Mouse (Mus musculus) left cerebral cortex, adult 11 months (tissue): ENCODE data around the gene Pik3r1.

Experiments used
- DNase-seq: peaks from one replicate; pipeline ENCODE4 v3.0.0; 2022; ENCODE audit warnings: low spot score

Pik3r1 gene

DNA sequence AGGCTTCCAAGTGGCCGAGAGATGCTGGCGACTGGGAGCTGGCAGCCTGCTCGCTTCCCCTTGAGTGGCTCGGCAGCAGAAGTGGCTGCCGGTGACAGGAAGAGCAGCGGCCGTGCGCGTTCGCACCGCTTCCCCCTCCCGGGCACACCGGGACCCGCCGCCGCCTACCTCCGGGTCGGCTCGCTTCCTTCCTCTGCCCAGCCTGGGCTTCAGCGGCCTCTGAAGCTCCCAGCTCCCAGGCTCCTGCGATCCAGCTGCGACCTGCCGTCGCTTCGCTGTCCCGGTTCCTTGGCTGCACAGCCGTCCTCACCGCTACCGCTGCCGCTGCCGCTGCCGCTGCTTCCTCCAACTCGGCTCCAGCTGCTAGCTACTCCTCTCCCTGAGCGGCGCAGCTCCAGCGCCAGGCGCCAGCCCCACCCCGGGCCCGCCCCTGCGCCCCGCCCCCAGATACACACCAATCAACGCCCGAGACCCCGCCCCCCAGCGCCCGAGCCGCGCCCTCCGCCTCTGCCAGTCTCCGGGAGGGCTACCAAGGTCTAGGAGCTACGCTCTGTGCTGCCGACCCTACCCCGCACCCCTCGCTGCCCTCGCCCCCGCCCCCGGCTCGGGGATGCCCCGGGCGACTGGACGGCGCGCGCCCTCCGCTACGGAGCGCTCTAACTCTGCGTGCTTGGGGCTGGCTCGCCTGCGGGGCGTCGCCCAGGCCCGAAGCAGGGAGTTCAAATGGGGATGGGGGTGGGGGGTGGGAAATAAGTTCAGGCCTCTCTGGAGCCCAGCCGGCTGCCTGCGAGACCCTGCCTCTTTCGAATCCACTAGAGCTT, at the start of gene Pik3r1:
Pik3r1 (minus strand) TSS at position 409 of the 821 bp plus-strand sequence.
- DNase-seq: peak; percentile 93

DNA sequence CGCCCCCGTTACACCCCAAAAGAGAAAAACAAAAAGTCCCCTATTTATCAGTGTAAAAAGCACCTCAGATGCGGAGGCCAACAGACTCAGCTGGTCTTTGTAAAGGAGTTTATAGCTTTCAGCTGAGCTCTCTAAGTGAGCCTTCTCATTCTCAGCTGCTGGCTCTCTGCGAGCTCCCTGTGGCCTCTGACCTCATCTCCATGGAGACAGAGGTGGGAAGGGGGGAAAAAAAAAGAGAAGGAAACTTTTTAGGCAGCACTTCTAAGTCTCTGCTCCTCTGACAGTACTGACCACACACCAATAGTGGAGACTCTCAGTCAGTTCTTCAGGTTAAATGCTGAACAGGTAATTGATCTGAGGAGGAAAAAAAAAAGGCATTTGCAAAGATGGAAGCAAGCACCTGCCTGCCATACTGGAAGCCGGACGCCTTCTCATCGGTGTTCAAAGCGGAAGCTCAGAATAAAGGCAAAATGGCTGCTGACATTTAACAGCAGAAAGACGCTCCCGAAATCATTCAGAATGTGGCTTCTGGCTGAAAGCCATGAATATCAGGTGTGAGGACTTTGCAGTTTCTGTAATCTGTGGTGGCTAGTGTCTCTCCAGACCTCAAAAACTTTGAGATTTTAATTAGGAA, 45.4 kb upstream of the Pik3r1 start:
- DNase-seq: no peak

DNA sequence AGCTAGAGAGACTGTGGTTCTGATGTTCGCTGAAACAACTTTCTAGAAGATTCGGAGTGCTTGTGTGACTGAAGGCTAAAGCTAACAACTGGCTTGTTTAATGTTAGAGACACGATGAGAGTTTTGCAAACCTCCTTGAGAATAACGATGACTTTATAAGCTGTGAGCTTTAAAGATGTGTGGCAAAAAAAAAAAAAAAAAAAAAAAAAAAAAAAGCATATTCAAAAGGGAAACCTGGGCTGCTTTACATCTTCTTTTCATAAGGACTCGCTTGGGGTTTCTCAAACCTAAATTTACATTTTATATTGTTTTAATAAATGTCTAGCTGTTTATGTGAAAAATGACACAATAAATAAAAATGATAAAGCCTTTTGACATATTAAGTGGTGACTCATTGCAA, 44.3 kb upstream of the Pik3r1 start:
- no peak for DNase-seq

DNA sequence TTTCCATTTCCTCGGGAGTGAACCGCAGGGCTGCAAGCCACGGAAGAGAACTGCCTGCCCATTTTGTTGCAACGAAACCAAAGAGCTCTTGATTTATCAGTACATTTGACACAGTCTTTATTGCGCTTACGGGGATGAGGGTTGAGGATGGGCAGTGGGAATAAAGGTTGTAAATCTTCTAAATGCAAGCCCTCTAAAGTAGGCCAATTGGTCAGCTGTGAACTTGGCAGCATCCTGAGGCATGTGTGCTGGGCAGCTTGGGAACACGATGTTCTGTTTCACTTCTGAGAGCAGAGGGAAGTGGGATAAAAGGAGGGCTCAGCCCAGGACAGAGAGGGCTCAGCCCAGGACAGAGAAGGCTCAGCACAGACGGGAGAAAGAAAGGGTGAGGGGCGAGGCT, 43.9 kb upstream of the Pik3r1 start:
- no peak for DNase-seq

DNA sequence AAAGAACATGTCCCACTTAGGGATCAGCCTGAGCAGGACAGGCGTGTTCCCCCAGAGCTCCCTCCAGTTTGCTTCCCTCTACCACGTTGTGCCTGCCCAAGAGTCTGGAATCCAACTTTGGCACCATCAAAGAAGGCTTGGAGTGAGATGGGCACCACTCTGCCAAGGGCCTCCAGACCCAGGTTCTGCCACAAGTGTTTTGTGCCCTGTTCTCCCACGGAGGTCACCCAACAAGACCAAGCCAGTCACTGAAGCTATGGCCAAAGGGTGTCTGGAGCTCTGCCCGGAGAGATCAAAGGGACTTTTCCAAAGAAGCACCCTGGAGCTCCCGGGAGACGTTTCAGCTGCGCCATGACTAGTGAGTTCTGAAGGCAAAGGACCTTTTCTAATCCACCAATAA, 42.6 kb upstream of the Pik3r1 start:
- peak; percentile 31 for DNase-seq

DNA sequence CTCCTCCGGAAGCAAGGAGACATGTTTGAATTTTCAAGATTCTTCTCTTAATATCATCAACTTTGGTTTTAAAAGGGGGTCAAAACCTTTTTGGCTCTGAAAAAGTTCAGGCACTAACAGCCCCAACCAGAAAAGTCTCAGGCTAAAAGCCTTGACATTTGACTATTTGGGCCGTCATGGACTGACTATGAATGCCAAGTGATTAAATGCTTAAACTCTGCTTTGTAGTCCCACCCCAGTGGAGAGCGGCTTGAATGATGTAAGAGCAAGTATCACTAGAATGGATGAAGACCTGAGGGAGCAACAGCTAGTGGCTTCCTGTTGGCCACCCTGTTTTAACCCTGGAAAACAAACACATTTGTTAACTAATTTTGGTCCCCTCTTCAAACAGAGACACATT, 41.8 kb upstream of the Pik3r1 start:
- DNase-seq: no peak

DNA sequence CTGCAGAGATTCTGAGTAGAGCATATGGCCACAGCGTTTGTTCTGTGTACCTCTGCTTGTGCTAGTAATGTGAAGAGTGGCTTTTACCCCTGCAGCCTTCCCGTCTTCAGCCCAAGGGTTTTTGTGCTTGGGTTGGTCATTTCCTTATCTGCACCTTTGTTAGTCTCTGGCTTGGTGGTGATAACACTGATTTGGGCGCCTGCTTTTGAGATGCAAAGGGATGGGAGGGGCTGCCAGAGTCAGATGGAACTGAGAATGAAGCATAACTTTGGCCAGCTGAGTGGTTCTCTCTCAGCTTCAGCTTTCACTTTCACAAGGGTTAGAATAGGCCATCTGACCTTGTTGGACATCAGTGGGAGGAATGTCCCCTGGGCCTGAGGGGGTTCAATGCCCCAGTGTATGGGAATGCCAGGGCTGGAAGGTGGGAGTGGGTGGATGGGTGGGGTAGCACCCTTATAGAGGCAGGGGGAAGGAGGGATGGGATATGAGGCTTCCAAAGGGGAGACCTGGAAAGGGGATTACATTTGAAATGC, 37.6 kb upstream of the Pik3r1 start:
- DNase-seq: no peak

DNA sequence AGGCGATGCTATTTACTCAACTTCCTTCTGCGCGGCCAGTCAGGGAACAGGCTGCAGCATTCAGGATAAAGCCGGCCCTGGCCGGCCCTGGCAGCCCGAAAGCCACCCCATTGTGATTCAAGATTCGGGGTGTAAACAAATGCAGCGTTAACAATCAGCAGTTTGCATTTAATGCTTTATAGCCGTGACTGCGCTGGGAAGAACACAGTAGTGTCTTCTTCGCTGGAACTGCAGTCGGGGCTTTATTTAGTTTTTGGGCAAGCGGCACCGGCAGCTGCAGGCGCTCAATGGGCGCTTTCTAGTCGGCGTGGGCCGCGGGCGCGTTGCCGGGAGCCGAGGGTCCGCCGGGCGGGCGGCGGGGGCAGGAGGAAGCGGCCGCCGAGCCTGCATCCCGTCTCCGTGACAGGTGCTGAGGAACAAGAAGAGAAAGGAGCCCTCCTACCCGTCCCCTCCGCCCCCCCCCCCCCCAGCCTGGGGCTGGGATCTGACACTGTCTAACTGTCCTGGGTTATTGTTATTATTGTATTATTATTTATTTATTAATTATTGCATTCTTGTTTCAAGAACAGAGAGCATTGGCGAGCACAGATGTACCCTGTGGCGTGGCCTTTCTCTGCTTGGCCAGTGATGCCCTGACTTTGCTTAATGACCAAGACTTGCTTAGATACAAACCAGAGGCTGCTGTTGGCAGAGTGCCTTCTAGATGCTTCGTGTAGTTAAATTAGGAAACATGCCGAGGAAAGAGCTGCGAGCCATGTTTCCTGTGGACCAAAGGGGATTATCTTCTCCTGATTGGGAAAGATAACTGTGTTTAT, 33.6 kb upstream of the Pik3r1 start:
- peak; percentile 58 for DNase-seq

DNA sequence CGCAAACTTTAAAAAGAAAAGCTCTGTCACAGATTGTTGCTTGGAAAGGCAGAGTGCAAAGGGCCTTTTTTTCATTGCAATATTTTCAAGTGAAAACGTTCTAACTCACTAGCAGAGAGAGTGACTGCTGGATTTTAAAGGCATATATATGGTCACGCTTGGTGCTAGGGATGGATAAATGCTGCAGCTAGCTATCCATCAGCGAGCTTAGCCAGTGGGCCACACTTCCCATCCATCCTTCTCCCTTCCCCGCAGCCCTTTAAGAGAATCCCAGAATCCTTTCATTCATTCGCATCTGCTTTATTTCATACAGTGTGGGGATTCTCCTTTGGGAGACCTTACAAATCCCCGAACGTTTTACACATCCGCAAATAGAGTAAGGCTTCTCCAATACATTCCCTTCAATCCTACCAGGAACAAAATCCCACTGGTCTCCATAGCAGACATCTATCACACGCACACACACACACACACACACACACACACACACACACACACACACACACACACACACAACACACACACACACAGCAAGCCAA, 32.9 kb upstream of the Pik3r1 start:
- no peak for DNase-seq

DNA sequence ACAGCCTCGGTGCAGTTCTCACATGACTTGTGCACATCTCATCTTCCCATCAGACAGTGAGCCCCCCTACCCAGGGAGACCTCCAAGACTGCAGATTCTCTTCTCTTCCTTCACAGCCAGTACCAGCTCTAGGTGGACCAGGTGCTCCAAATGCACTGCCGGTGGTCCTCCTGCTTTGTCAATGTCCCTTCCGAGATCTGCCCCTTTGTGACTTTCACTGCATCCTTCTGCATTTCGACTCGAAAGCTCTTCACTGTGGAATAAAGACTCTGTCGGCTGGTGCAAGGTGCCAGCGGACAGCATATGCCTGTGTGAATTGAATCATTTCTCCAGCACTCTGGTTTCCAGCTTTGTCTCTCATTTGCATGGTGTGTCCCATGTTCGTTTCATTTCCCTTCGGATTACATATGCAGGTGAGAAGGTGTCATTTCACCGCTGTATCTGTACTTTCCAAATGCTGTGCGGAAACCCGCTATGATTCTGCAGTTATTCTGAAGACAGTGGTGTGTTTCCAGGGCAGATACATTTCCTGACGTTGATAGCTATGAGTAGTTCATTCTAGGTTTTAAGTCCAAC, 32.1 kb upstream of the Pik3r1 start:
- DNase-seq: no peak

DNA sequence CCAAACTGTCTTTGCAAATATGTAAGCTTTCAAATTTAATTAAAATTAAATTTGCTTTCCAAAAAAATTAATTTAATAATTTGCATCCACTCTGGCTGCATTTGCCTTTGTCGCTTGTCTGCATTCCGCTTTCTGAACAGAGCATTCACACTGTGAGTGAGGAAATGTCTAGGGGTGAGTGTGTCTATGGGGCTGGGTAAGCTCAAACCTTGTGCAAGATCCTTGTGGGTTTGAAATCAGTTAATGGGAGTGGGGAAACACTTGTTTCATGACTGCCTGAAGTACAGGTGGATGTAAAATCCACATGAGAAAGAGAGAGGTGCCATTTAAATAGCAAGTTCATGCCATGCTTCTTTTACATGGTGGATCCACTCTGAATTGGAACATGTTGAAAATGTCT, 31.3 kb upstream of the Pik3r1 start:
- DNase-seq: no peak

DNA sequence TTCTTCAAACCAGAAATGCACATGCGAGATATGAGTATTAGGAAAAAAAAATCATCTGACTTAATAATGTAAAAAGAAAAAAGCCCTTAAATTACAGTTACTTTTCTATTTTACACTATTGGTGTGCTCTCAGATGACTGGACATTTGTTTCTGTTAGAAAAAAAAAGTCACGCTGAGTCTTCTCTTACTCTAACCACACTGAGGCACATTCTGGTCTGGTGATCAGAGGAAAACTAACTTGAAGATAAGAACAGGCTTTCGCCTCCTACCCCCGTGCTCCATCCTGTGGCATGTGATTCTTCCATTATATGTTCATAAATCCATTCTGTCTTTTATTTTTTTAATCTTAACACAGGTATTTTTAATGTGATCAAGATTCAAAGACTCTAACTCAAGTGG, 30.5 kb upstream of the Pik3r1 start:
- DNase-seq: no peak

DNA sequence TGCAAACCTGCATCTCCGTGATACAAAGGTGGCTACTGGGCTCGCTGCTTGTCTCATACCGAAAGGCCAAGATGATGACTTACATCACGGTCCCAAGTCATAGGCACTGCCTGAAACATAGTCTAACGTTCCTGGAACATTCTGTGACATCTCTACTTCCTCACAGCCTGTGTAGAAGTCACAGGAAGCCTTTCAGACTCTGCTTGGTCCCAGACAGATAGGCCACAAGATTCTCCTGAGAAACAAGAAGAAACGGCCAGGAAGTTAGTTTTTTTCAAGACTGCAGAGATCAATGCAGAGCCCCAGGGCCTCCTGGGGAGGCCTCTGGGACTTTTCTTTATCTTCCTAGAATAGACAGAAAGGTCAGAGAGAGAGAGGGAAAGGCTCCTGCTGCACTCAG, 29.0 kb upstream of the Pik3r1 start:
- no peak for DNase-seq

DNA sequence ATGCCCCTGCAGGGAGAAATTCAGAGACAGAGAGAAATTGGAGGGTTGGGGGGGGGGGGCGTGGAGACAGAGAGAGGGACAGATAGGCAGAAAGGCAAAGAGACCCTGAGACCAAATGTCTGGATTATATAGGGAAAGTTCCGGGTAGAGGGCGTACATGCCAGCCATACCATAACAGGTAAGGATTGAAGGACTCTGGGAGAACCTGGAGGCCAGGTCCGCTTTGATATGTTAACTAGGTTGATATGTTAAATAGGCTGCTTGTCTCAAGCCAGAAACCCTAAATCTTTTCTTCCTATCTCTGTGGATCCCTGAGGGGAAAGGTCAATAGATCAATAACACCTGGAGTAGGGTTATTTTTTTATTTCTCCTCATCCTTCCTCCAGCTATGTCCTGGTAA, 17.7 kb upstream of the Pik3r1 start:
- DNase-seq: no peak

DNA sequence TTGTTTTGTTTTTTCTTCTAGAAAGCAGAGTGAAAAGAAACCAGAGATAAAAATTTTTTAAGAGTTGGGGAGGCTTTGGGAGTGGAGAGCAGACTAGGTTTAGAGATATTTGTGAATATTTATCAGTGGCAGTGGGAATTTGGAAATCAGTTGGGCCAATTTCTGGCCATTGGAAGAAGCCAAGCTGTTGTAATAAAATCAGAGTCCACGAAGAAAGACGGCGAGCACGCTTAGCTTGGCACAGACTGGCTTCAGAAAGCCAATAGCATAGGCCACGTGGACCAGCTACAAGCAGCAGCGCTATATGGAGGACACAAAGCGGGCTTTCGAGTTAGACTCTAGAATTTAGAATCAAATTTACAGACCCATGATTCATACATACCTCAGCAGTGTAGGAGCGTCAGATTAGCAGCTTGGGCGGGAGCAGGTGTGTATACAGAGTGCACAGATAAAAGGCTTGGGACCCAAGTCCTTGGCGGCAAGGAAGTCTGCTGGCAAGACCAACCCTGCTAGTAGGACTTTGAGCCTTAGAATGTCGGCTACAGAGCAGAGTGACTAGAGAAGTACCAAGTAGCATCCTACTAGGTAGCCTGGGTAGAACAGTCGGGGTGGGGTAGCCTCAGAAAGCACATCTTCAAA, 16.8 kb upstream of the Pik3r1 start:
- DNase-seq: no peak

DNA sequence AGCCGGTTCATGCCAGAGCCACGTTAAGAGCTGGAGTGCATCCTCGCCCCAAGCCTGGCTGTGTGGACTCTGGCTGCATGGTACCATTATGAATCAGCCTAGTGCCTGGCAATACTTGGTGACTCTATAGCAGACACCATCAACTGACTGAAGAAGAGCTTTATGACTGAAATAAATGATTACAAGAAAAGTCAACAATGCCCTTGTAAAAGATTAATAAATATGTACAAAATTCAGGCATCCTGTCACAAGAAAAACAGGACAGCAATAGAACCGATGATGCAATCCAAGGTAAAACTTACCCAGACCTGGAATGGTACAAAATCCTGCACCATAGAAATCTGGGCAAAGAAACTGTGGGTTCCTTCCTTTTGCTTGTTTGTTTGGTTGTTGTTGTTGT, 11.0 kb upstream of the Pik3r1 start:
- DNase-seq: no peak

DNA sequence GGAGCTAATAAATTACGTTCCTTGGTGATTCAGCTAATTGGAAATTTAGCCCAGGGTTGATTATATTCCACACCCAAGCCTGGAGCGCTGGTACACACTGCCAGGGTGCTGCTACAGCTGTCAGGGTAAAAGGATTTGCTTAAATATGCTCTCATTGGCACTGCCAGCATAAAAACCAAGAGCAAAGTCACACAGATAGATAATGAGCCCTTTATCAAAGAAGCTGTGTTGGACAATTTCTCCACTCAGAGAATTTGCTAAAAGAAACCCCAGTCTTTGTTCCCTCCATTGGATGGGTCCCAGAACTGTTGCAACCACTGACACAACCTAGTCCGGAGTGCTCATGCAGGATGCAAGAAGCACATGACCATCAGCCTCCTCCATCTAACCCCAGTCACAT, 9.8 kb upstream of the Pik3r1 start:
- no peak for DNase-seq

DNA sequence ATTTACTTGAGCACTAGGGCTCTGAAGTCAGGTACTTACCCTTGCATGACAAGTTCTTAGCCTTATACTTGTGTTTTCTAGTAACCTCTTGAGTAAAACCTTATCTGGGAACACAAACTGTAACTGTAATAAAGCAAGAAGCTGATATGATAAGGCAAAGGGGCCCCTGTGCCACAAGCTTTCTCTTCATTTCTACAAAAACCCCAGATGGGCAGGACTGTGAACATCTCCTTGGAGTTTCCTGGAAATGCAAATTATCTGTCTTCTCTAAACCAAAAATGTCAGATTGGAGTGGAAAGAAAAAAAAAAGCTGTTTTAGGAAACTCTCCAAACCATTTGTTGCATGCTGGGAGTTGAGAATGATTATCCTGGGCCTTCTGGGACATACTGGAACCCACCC, 3.1 kb upstream of the Pik3r1 start:
- DNase-seq: no peak

DNA sequence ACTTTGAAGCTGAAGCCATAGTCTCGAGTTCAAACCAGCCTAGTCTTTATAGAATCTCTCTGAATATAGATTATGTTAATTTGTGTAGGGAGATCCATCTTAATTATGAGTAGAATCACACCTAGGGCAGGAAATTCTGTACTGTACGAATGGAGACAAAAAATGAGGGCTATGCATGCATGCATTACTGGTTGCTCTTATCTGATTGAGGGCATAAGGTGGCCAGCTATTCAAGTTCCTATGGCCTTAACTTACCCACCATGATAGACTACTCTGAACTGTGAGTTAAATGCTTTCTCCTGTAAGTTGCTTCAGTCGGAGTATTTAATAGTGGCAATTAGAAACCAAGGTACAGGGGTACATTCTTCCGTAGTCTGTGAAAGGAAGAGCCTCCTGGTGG, 1.9 kb upstream of the Pik3r1 start:
- DNase-seq: no peak

DNA sequence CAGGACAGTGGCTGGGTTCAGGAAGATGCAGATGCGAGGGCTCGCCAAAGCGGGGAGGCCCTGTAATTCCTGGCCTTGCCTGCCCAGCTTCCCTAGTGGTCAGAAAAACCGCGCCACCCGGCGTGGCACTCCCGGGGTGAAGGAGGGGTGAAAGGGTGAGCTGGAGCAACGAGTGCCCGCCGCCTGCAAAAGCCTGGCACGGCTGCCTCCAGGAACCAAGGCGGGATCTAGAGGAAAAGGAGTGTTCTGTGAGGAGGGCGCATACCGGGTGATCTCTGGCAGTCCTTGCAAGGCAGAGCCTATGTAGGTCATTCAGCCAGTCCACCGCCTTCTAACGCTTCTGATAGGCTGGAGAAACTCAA, 594 bp upstream of the Pik3r1 start:
- DNase-seq: peak; percentile 57

DNA sequence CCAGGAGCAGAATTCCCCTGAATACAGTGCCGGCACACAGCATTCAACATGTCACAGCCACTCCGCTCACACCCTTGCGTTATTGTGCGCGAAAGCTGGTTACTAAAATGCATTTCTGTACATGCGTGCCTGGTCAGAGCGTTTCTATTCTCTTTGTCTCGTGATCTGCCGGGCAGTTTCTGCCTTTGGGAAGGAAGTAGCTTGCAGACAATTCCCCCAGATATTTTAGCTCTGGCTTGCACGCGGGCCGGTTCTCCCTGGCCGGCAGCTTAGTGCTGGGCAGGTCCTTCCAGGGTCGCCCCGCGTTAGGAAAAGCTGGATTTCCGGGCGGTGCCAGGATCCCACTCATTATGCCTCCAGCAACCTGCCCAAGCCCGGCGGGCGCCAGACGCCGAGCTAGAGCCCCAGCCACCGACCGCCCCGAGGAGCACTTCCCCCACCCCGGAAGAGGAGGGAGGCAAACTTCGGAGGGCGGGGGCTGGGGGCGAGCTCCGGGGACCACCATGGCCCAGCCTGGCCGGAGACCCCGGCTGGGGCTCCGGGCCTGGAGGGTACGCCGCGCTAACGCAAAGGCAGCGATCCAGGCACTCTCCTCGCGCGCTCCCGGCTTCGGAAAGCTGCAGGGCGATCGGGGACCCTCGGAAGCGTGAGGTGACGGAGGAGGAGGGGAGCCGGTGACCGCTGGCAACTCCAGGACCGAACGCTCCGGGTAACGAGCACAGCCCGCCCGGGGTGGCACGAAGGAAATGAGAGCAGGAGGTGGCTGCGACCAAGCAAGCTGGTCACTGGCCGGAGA, 806 bp downstream of the Pik3r1 start:
- no peak for DNase-seq
